Mouse (Mus musculus): ENCODE data around the gene Sfswap. TPM values are rescaled to one million over a fixed set of nuclear protein-coding genes. Genes with fewer than 3 reads are reported as not detected.

Gene Sfswap
- polyA plus RNA-seq, 1 experiment from 2014 or later: 58.5 TPM

- ATAC-seq (ENCODE audit: low FRiP score, low TSS enrichment) (peak; percentile 88), DNase-seq (peak; percentile 96)
- Histone ChIP-seq H3K27me3 (ENCODE audit: control insufficient read depth, insufficient read depth, low read length) (peaks cover 10% of the 10 kb centered on the region; the same call in 1 of the 2 replicates), H3K4me3 (replicated peaks; ENCODE audit: low read depth, low read length) (peak within 1 kb of the TSS; percentile 80), H3K4me1 (ENCODE audit: control insufficient read depth, insufficient read depth, low read length) (peaks cover 13% of the 10 kb centered on the region; the same call in 1 of the 2 replicates), H3K9ac (replicated peaks; ENCODE audit: low read length) (peak within 1 kb of the TSS; percentile 82), H3K27ac (replicated peaks; ENCODE audit: low read depth, low read length) (peak within 1 kb of the TSS; percentile 56), H3K9me3 (ENCODE audit: control insufficient read depth, low read length) (no peaks in the 10 kb centered on the region), H3K4me2 (ENCODE audit: low read length) (peak within 1 kb of the TSS; percentile 98), H3K36me3 (ENCODE audit: control insufficient read depth, insufficient read depth, low read length) (no peaks in the 10 kb centered on the region)
- under 1% methylated on average over 80 of the region's 80 CpGs for WGBS
Measured at GRCm38 (mm10) chr5:129583761-129584582, 83.0 kb downstream of the Sfswap start, which contains the start of gene Mmp17. Gene Mmp17, plus strand, starts transcription at chr5:129584169.

- ATAC-seq (ENCODE audit: low FRiP score, low TSS enrichment) (no peak), DNase-seq (peak; percentile 72)
- peaks cover 10% of the 10 kb centered on the region; the same call in 1 of the 2 replicates for H3K27me3 ChIP-seq (ENCODE audit: control insufficient read depth, insufficient read depth, low read length)
- WGBS: under 1% methylated on average over 76 of the region's 76 CpGs
- H3K4me1 ChIP-seq (ENCODE audit: control insufficient read depth, insufficient read depth, low read length): peaks cover 13% of the 10 kb centered on the region; the same call in 1 of the 2 replicates
- peak overlapping the region; percentile 80 for H3K4me3 ChIP-seq (replicated peaks; ENCODE audit: low read depth, low read length)
- 0 out of 2 replicates have a peak overlapping the region, but pooled peaks have one; percentile 56 for H3K27ac ChIP-seq (replicated peaks; ENCODE audit: low read depth, low read length)
- H3K9ac ChIP-seq (replicated peaks; ENCODE audit: low read length): peak overlapping the region; percentile 82
- peak overlapping the region; percentile 98 for H3K4me2 ChIP-seq (ENCODE audit: low read length)
- H3K36me3 ChIP-seq (ENCODE audit: control insufficient read depth, insufficient read depth, low read length): no peaks in the 10 kb centered on the region
- H3K9me3 ChIP-seq (ENCODE audit: control insufficient read depth, low read length): no peaks in the 10 kb centered on the region
Measured at GRCm38 (mm10) chr5:129584583-129585541, 83.8 kb downstream of the Sfswap start.

GRCm38 (mm10) chr5:129586016-129586415 lies 85.0 kb downstream of the Sfswap start:
- WGBS: under 1% methylated on average over 17 of the region's 17 CpGs

GRCm38 (mm10) chr5:129586471-129586870 lies 85.5 kb downstream of the Sfswap start:
- peaks cover 22% of the 10 kb centered on the region for H3K4me1 ChIP-seq (ENCODE audit: control insufficient read depth, insufficient read depth, low read length)
- DNase-seq: no peak
- peaks cover 10% of the 10 kb centered on the region; the same call in 1 of the 2 replicates for H3K27me3 ChIP-seq (ENCODE audit: control insufficient read depth, insufficient read depth, low read length)
- H3K9me3 ChIP-seq (ENCODE audit: control insufficient read depth, low read length): no peaks in the 10 kb centered on the region
- peak overlapping the region; percentile 74 for H3K27ac ChIP-seq (replicated peaks; ENCODE audit: low read depth, low read length)
- H3K4me3 ChIP-seq (replicated peaks; ENCODE audit: low read depth, low read length): peak overlapping the region; percentile 80
- peak overlapping the region; percentile 57 for H3K9ac ChIP-seq (replicated peaks; ENCODE audit: low read length)
- no peaks in the 10 kb centered on the region for H3K36me3 ChIP-seq (ENCODE audit: control insufficient read depth, insufficient read depth, low read length)
- ATAC-seq (ENCODE audit: low FRiP score, low TSS enrichment): no peak
- H3K4me2 ChIP-seq (ENCODE audit: low read length): peak overlapping the region; percentile 98
- 35% methylated on average over 13 of the region's 13 CpGs for WGBS

More at GRCm38 (mm10) chr5:129586016-129586415, 85.0 kb downstream of the Sfswap start:
- ATAC-seq (ENCODE audit: low FRiP score, low TSS enrichment): peak; percentile 77
- DNase-seq: peak; percentile 94
- H3K36me3 ChIP-seq (ENCODE audit: control insufficient read depth, insufficient read depth, low read length): no peaks in the 10 kb centered on the region
- H3K9me3 ChIP-seq (ENCODE audit: control insufficient read depth, low read length): no peaks in the 10 kb centered on the region
- peaks cover 10% of the 10 kb centered on the region; the same call in 1 of the 2 replicates for H3K27me3 ChIP-seq (ENCODE audit: control insufficient read depth, insufficient read depth, low read length)
- H3K4me1 ChIP-seq (ENCODE audit: control insufficient read depth, insufficient read depth, low read length): peaks cover 17% of the 10 kb centered on the region
- H3K4me2 ChIP-seq (ENCODE audit: low read length): peak overlapping the region; percentile 98
- peak overlapping the region; percentile 80 for H3K4me3 ChIP-seq (replicated peaks; ENCODE audit: low read depth, low read length)
- peak overlapping the region; percentile 57 for H3K9ac ChIP-seq (replicated peaks; ENCODE audit: low read length)
- H3K27ac ChIP-seq (replicated peaks; ENCODE audit: low read depth, low read length): peak overlapping the region; percentile 74

GRCm38 (mm10) chr5:129590915-129591314 lies 89.9 kb downstream of the Sfswap start:
- Histone ChIP-seq H3K4me3 (replicated peaks; ENCODE audit: low read depth, low read length) (no peak overlapping the region), H3K36me3 (ENCODE audit: control insufficient read depth, insufficient read depth, low read length) (0 out of 2 replicates have a peak, but pooled peaks cover 3% of the 10 kb centered on the region), H3K4me2 (ENCODE audit: low read length) (peak overlapping the region; percentile 24), H3K27me3 (ENCODE audit: control insufficient read depth, insufficient read depth, low read length) (no peaks in the 10 kb centered on the region), H3K4me1 (ENCODE audit: control insufficient read depth, insufficient read depth, low read length) (peaks cover 17% of the 10 kb centered on the region), H3K9ac (replicated peaks; ENCODE audit: low read length) (no peak overlapping the region; the same call in 1 of the 2 replicates), H3K9me3 (ENCODE audit: control insufficient read depth, low read length) (no peaks in the 10 kb centered on the region), H3K27ac (replicated peaks; ENCODE audit: low read depth, low read length) (no peak overlapping the region; the same call in 1 of the 2 replicates)
- DNase-seq (peak; percentile 67), ATAC-seq (ENCODE audit: low FRiP score, low TSS enrichment) (no peak)
- 8% methylated on average over 11 of the region's 11 CpGs for WGBS

GRCm38 (mm10) chr5:129594116-129595114 lies 93.4 kb downstream of the Sfswap start:
- ATAC-seq (ENCODE audit: low FRiP score, low TSS enrichment): peak; percentile 54; the same call in 1 of the 2 replicates
- Histone ChIP-seq H3K36me3 (ENCODE audit: control insufficient read depth, insufficient read depth, low read length) (peaks cover 27% of the 10 kb centered on the region), H3K4me3 (replicated peaks; ENCODE audit: low read depth, low read length) (no peak overlapping the region), H3K27ac (replicated peaks; ENCODE audit: low read depth, low read length) (no peak overlapping the region), H3K4me1 (ENCODE audit: control insufficient read depth, insufficient read depth, low read length) (peaks cover 13% of the 10 kb centered on the region), H3K9ac (replicated peaks; ENCODE audit: low read length) (peak overlapping the region; percentile 26; the same call in 1 of the 2 replicates), H3K9me3 (ENCODE audit: control insufficient read depth, low read length) (no peaks in the 10 kb centered on the region), H3K4me2 (ENCODE audit: low read length) (no peak overlapping the region), H3K27me3 (ENCODE audit: control insufficient read depth, insufficient read depth, low read length) (no peaks in the 10 kb centered on the region)
- peak; percentile 95 for DNase-seq
- WGBS: 48% methylated on average over 19 of the region's 19 CpGs

- H3K9me3 ChIP-seq (ENCODE audit: control insufficient read depth, low read length): no peaks in the 10 kb centered on the region
- no peak for ATAC-seq (ENCODE audit: low FRiP score, low TSS enrichment)
- H3K4me1 ChIP-seq (ENCODE audit: control insufficient read depth, insufficient read depth, low read length): no peaks in the 10 kb centered on the region
- H3K9ac ChIP-seq (replicated peaks; ENCODE audit: low read length): no peak overlapping the region
- WGBS: 35% methylated on average over 16 of the region's 16 CpGs
- H3K27me3 ChIP-seq (ENCODE audit: control insufficient read depth, insufficient read depth, low read length): no peaks in the 10 kb centered on the region
- DNase-seq: peak; percentile 24
- H3K4me2 ChIP-seq (ENCODE audit: low read length): no peak overlapping the region
- H3K36me3 ChIP-seq (ENCODE audit: control insufficient read depth, insufficient read depth, low read length): peaks cover 37% of the 10 kb centered on the region
- no peak overlapping the region for H3K4me3 ChIP-seq (replicated peaks; ENCODE audit: low read depth, low read length)
- H3K27ac ChIP-seq (replicated peaks; ENCODE audit: low read depth, low read length): no peak overlapping the region
Measured at GRCm38 (mm10) chr5:129602071-129602487, 101.1 kb downstream of the Sfswap start.

All from midbrain, embryonic 14.5 days (tissue).